Mouse (Mus musculus) frontal cortex, adult 2 months (tissue): ENCODE measurements around the gene Npsr1. TPM values are rescaled to one million over a fixed set of nuclear protein-coding genes. Genes with fewer than 3 reads are reported as not detected.

Experiments
- DNase-seq, 2 experiments: peaks; one replicate each; pipeline ENCODE4 v3.0.0; 2022; ENCODE audit warnings: low spot score in 1 of 2; ENCODE audit errors: extremely low spot score in 1 of 2
- polyA plus RNA-seq: library from polyadenylated mRNA; depleted of rRNA; stranded (reverse); fragments of >200 nt; gene quantifications from 2 replicates; pipeline ENCODE4 v1.2.3, GENCODE M21; 2012; rRNA removed

Npsr1 gene
- 0.57 and 1.9 TPM in 2 replicates for polyA plus RNA-seq

DNA sequence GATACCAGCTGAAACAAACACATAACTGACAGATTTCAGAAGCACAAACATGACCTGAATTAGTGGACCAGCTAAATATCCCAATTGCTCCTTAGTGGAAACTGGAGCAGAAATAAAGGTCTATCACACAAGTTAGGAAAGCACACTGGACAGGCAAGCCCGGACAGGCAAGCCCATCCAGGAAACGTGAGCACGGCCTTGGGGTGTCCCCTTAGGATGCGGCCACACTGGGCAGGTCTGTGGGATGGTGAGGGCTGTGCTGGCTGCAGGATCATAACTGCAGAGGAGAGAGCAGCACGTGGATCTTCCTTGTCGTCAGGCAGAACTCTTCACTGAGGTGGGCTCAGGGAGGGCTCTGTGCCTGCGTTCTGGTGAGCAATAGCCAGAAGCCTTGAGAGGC, at the start of gene Npsr1:
Gene Npsr1 (plus strand): TSS at position 301 of the 400 bp plus-strand sequence.
- no peak for DNase-seq

DNA sequence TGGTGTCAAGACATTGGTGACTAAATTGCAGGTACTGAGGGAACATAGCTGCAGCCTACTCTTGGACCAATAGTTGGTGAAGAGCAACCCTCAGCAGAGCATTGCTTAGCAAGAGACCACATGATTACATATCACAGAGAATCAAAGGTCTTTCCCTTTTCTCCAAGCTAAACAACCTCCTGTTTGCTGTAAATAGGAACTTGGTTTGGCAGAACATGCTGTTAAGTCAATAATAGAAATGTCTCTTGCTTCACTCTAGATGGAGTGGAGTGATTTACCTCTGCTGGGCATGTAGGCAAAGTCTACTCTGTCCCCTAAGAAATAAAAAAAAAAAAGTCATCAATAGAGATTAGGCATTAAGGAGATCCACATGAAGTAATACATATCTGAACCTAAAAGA, 46.3 kb upstream of the Npsr1 start:
- no peak for DNase-seq

DNA sequence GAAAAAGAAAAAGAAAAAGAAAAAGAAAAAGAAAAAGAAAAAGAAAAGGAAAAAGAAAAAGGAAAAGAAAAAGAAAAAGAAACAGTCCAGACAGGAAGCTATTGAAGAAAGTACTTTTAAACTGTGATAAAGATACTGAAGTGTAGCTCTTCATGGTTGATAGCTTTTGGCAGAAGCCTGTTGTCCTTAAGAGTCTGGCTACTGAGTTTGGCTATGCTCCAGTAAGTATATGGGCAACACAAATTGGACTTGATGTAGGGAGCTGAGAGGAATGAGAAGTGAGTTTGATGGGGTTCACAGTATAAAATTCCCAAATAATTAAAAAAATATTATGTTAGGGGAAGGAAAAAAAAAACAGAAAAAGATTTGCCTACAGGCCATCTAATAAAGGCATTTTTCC, 34.5 kb upstream of the Npsr1 start:
- no peak for DNase-seq

DNA sequence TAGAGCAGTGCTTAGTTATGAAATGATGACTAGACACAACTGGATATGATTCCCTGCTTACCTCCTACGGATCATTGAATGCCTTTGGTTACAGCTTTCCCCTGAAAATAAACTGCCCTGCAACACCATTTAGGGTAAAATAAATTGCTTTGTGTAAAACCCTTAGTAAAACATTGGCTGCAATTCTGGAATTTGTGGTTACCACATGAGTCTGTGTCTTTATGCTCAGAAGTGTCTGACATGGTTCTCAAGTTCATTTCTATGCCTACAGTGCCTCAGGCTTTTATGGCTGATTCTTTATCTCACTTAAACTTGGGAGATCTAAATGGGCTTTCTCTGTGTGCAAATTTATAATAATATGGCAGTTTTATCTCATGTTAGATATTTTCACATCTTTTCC, 26.1 kb upstream of the Npsr1 start:
- no peak for DNase-seq

DNA sequence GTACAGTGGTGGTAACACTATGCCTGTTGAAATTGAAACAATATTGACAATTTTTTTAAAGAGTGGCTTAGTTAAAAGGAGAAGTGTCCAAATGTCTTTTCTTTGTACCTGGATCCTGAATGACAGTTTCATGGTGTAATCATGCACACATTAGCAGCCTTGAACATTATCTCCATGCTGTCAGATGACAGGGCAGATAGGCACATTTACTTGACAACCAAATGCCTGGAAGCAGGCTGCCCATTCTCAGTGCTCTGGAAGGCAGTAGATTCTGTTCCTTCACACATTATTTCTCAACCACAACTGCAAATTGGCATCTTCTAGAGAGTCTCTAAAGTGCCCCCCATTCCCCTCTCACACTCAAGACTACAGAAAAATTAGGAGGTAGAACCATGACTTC, 20.2 kb upstream of the Npsr1 start:
- no peak for DNase-seq

DNA sequence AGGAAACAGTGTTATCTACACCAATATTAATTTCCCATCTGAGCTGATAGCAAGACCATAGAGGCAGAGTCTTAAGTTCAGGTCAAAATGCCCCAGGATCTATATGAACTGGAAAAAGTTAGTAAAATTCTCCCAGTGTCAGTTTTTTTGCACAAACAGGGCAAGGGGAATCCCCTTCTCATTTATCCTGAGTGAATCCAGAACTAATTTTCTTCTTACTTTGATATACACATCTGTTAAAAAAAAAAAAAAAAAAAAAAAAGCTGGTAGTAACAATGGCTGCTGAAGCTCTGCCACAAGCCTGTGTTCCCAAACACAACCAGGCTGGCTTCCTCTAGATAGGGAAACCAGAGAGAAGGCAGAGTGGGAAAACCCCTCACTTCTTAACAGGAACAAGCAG, 5.9 kb upstream of the Npsr1 start:
- no peak for DNase-seq

DNA sequence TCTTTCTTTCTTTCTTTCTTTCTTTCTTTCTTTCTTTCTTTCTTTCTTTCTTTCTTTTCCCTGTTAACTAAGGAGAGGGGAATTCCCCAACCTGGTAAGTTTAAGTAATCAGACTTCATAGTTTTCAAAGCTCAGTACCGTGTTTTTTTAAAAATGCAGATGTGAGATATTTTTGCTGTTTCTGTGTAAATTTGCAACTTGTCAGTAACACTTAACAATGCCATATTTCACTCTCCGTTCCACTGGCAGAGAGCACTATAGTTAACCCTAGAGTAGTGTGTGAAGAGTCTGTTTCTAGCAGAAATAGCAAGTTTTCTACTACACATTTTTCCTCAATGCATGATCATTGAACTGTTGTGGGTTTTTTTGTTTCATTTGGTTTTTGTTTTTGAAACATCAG, 730 bp downstream of the Npsr1 start:
- DNase-seq, result no peak

DNA sequence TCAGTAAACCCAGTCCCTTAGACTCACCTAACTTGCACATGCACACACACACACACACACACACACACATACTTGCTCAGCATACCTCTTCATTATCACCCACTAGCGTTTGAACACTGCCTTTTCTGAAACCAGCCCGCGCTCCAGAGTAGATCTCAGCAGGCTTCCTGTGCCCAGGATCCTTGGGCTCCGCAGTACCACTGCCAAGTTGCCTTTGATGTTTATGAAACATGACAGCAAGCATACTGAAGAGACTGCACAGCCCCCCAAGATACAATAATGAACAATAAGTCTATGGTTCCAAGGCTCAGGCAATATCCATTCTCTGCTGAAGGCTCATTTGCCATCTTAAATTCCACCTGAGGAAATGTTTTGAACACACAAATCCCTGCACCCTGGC, 1.8 kb downstream of the Npsr1 start:
- no peak for DNase-seq

DNA sequence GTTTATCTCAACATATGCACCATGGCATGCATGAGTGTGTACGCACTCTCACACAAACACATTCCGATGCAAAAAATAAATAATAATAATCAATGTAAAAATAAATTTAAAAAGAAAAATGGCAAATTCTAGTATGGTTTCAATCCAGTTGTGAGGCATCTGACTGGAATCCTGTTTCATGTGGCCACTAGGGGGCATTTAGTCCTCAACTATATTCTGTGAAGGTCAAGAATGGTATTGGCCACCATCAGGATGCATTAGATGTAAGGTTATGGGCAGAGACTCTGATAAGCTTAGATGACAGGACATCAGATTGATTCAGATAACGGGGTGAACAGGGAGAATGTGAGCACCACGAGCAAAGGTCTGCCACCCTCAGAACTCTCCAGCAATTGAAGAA, 21.6 kb downstream of the Npsr1 start:
- DNase-seq, result peak in 1 of 2 experiments; percentile 68

DNA sequence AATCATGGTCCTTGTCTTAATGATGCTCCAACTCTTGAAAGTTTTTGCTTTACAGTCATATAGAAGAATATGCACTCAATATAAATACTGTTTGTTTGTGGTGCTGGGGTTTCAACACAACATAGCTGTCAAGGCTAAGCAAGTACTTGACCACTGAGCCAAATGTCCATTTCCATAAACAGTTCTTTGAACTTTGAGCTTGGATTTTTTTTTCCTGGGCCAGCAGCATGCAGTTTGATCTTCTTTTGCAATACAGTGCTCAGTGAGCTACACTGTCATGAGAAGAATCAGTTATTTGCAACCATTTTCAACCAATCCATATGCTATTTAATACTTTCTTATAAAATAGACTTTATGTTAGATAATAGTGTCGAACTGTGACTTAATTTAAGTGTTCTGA, 35.3 kb downstream of the Npsr1 start:
- DNase-seq, result no peak

DNA sequence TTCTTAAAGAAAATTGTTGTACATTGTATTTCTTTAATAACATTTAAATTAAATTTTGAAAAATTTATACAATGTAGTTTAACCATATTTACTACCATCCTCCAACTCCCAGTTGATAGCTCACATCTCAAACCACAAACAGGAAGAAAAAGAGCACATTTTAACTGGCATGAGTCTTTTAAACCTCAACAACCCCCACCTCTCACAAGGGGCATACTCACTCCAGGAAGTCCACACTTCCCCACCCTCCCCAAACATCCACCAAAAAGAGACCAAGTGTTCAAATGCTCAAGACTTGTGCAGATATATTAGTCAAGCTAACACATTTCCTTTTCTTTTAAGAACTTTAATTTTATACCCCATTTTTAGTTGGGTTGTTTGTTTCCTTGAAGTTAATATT, 38.6 kb downstream of the Npsr1 start:
- DNase-seq, result no peak

DNA sequence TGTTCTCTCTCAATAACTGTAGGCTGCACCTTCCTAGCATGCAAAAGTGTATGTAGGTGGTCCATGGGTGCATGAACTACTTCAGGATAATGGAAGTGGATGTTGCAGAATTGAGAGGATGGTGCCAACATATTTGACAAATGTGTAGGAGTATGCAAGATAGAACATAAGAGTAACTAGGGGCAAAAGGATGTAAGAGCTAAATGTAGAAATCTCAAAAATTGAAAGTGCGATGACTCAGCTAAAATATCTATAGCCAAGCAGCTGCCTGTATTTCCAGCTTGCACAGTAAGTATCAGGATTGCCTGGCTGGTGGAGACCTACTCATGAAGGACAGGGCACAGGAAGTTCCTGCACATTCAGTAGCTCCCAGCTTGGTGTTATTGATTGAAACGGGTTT, 46.5 kb downstream of the Npsr1 start:
- peak; percentile 53 to 71 for DNase-seq

DNA sequence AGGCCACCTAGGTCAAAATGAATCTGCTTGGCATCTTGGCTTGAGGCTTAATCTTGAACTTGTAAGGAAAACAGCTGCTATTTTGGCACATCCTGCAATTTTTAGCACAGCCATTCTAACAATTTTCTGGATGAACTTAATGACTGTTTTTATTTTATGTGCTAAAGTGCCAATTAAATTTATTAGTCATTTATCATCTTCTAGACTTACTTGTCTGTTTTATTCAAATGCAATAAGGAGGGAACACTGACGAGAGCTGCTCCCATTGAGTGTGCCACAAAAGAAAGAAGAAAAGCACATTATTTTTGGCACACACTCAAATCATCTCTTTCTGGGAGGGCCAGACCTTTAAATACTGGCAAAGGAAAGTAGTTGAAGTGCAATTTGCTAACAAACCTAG, 59.4 kb downstream of the Npsr1 start:
- DNase-seq, result peak in 1 of 2 experiments; percentile 8

DNA sequence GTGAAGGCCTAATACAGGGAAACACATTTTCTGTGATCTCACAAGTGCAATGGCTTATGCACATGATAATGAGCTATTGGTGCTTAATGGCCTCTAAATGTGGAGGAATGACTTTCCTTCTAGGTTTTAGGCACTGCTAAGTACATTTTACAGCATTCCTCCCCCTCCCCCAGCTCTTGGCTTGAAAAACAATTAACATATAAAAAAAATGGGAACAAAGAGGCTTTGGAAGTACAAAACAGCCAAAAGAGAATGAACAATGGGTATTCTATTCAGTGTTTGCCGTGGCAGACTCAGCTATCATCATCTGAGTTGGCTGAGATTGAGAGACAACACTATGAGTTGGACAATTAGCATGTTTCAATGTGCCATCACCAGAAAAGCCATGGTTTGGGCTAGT, 62.6 kb downstream of the Npsr1 start:
- peak in 1 of 2 experiments; percentile 31 for DNase-seq

DNA sequence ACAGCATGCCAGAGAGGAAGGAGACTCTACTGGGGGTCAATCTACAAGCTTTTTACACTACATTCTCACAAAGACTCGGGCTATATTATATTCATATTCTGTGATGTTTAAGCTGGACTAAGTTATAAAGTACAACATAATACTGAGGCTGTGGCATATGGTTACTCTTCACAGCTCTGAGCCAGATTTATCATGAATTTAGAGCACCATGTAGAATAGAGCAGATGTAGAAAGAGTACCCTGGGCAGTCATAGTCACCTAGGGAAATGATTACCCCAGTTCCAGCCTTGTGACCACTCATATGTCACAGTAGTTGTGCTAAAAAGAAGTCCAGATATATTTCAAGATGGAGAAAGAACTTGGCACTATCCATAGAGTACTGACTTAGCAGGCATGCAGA, 70.7 kb downstream of the Npsr1 start:
- peak in 1 of 2 experiments; percentile 15 for DNase-seq

DNA sequence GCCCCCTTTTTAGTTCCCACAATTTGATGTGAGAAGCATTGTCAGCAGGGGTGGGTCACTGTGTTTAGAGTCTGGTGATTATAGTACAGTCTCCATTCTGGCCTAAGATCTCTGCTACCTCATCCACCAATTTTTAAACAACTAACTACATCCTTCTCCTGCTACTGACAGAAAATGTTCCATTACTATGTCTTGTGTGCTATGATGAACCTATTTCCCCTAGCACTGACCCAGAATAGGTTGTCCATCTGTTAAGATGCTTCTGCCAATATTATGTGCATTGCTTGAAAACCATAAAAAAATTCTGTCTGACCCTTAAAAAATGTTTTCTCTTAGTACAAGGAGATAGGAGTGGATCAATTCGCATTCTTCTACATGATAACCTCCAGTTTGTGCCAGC, 72.9 kb downstream of the Npsr1 start:
- DNase-seq, result no peak

DNA sequence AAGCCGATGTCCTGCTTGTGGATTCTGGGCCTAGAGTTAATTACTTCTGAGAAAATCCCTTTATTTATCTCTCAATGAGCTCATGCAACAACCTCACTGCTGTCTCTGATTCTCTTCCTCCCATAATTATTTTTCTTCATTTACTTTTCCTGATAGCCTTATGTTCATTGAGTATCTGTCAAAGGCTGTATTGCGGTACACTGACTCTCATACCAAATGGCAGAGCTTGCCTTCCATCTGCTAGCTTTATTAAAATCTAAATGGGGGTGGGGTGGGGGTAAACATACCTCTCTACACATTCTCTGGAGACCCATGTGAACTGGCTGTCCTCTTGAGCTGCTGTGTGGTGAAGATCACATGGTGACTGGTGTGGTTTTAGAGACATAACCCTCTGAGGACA, 80.9 kb downstream of the Npsr1 start:
- no peak for DNase-seq

DNA sequence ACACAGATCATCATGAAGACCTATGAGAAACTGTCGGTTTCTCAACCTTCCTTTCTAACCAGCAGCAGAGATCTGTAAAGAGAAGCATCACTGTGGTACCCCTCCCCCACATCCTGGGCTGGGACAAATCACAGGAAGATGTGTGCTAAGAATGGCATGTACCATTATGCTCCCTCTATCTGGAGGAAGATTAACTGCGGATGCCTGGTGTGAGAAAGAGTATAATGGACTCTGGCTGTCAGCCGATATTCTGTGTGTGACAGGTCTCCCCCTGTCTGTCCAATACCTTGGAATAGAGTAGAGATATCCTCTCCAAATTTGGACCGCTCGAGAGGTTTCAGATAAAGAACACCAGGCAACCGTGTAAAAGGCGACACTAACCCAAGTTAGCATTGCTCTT, 83.1 kb downstream of the Npsr1 start:
- no peak for DNase-seq

DNA sequence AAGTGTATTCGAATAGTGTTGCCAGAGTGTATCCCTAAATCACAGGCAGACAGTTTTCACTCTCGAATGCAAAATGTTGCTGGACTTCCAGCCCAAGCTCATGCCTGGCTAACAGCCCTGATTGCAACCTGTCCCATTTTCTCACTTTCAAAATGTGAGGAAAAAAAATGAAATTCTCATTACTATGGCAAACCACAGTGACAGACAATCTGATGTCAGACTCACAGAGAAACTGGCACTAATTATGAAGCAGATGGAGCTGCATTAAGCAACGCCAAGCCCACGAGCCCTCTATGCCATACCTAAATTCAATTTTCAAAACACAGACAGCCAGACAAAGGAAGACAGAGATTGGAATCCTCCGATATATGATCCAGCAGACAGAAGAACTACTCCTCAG, 88.5 kb downstream of the Npsr1 start:
- DNase-seq, result peak; percentile 15 to 53

DNA sequence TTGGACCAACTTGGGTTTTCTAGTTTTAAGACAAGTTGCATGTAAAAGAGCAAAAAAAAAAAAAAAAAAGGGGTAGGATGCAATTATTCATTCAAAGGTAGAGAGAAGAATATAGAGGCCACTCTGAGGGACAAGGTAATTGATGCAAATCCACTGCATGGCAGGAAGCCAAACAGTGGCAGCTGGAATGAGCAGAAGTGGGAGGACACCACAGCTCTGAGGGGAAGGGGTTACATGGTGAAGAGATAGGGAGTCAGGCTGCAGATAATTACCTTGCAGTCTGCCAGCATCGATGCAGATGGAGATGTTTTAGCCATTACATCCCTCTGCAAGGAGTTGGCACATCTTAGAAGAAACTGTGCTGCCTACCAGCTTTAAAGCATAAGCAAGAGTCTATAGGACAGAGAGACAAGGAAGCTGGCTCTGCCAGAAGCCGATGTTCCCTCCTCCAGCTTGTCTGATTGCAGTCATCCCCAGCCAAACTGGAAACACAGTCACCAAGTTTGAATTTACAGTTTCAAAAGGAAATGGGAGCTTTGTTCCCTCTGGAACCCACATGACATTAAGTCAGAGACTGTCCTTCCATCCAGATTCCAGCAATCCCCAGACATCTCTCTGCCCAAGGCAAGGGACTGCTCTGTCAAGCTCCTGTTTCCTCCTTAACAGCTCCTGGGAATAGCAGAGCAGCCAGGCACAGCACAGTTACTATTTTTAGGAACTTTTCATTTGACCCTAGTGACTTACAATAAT, 91.9 kb downstream of the Npsr1 start:
- DNase-seq, result peak; percentile 48 to 72

DNA sequence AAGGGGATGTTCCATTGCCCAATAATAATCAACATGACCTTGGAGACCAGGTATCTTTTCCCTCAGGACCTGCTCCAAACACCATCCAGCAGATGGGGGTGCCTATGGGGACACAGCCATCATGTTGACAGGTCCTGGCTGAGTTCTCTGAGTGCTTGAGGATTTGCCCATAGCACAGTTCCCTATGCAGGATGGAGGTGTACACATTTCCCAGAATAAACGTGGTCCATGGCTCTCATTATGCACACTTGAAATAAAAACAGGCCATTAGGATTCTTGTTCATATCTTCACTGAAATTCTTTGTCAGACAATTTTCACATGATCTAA, 92.4 kb downstream of the Npsr1 start:
- DNase-seq, result no peak

DNA sequence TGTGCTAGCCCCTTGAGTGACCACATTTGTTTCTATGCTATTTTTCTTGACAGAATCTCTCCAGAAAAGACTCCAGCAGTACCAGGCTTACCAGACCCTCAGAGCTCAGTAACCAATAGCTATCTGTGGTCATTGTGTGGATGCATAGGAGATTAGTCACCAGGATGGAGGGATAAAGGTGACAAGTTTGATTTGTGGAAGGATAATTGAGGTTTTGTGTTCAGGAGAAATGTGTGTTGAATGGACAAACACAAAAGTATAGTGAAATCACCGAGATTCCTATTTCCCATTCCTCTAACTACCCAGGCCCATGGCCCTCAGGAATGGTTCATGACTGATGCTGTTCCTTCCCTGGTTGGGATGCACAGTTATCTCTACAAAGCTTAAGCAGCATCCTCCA, 100.5 kb downstream of the Npsr1 start:
- no peak for DNase-seq

DNA sequence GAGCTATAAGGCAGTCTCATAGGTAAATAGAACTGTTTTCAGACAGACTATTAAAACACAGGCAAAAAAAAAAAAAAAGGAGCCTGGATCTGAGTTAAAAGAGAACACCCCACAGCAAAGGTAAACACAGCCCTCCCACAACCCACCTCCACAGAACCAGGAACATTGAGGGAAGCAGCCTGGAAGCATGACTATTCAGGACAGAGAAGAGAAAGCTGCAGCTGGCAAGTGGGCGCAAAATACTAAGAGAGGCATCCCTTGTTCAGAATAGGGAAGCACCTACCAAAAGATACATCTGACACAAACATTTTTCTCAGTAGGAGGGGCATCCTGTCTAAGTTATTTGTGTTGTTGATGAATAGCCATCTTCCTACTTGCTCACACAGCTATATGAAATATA, 113.8 kb downstream of the Npsr1 start:
- peak; percentile 87 for DNase-seq
